Mouse (Mus musculus) midbrain, postnatal 0 days (tissue): Measurements from ENCODE around the gene Mansc1. TPM values are rescaled to one million over a fixed set of nuclear protein-coding genes. Genes with fewer than 3 reads are reported as not detected.
A peak's percentile ranks its signal among the peaks of the same experiment; 100 is the strongest.

Source experiments
- ATAC-seq: fragments of 200-750 bp; cut with Nextera tagmentation; 2 replicates; pipeline ENCODE4 v1.8.0; 2017; ENCODE audit warnings: moderate number of reproducible peaks, mild to moderate bottlenecking, moderate TSS enrichment, moderate library complexity; ENCODE audit not compliant: low FRiP score
- DNase-seq: peaks from one replicate; pipeline ENCODE4 v3.0.0-alpha.2; 2015; ENCODE audit warnings: low spot score
- H3K27ac ChIP-seq: fragments of 300-500 bp; sonication (generic); 2 replicates; pipeline ENCODE4 v1.5.1; 2014; ENCODE audit warnings: low read depth, mild to moderate bottlenecking, low read length, mixed read lengths
- H3K27me3 ChIP-seq: fragments of 300-500 bp; sonication (generic); 2 replicates; pipeline ENCODE4 v1.6.1; 2014; ENCODE audit warnings: low read length, control low read depth, mixed read lengths; ENCODE audit not compliant: insufficient read depth
- H3K36me3 ChIP-seq: fragments of 300-500 bp; sonication (generic); 2 replicates; pipeline ENCODE4 v1.6.1; 2014; ENCODE audit warnings: low read length, control low read depth, mixed read lengths; ENCODE audit not compliant: insufficient read depth
- H3K4me1 ChIP-seq: fragments of 300-500 bp; sonication (generic); 2 replicates; pipeline ENCODE4 v1.6.1; 2014; ENCODE audit warnings: mild to moderate bottlenecking, control low read depth, antibody characterized with exemption, low read length, mixed read lengths; ENCODE audit not compliant: insufficient read depth
- H3K4me2 ChIP-seq: fragments of 300-500 bp; sonication (generic); 2 replicates; pipeline ENCODE4 v1.6.1; 2014; ENCODE audit warnings: low read depth, mild to moderate bottlenecking, low read length, mixed read lengths; ENCODE audit not compliant: poor library complexity, severe bottlenecking
- H3K4me3 ChIP-seq: fragments of 300-500 bp; sonication (generic); 2 replicates; pipeline ENCODE4 v1.5.1; 2014; ENCODE audit warnings: low read depth, mild to moderate bottlenecking, low read length, moderate library complexity
- H3K9ac ChIP-seq: fragments of 300-500 bp; sonication (generic); replicated peaks from 2 replicates; pipeline ENCODE4 v1.6.1; 2014; ENCODE audit warnings: mild to moderate bottlenecking, low read length, moderate library complexity, mixed read lengths; ENCODE audit not compliant: poor library complexity, severe bottlenecking
- H3K9me3 ChIP-seq: fragments of 300-500 bp; sonication (generic); 2 replicates; pipeline ENCODE4 v1.6.1; 2016; ENCODE audit warnings: low read length, control low read depth
- CTCF ChIP-seq: IDR thresholded peaks from 2 replicates; pipeline ENCODE4 v1.5.1; 2016; ENCODE audit warnings: antibody characterized with exemption, mild to moderate bottlenecking
- WGBS: fragments of 180-500 bp; shearing (Covaris S2); extraction: QIAGEN DNeasy Blood & Tissue Kit; methylation state at CpG from one replicate; pipeline ENCODE4 v1.1.7; 2014; 5-methylcytosine and 5-hydroxymethylcytosine counted together
- polyA plus RNA-seq: library from polyadenylated mRNA; unstranded; fragments of >200 nt; fragmentation: Nextera tagmentation; extraction: Ambion mirVana; gene quantifications from 2 replicates; pipeline ENCODE4 v1.2.1, GENCODE M21; 2015
- total RNA-seq: library from RNA; depleted of rRNA; stranded (reverse); fragments of >200 nt; gene quantifications from 2 replicates; pipeline ENCODE4 v1.2.3, GENCODE M21; 2014

Mansc1 gene
- total and polyA plus RNA-seq, 2 experiments from 2014 or later: 1.6 to 2.8 TPM

GRCm38 (mm10) chr6:134610380-134610779, 21.9 kb downstream of the Mansc1 start:
- TF ChIP-seq CTCF: no peak
- Histone ChIP-seq H3K4me2 (no peak overlapping the region), H3K36me3 (no peaks in the 10 kb centered on the region), H3K27ac (no peak overlapping the region), H3K9ac (no peak overlapping the region), H3K4me1 (no peaks in the 10 kb centered on the region), H3K9me3 (no peaks in the 10 kb centered on the region), H3K27me3 (no peaks in the 10 kb centered on the region), H3K4me3 (no peak overlapping the region)
- WGBS: 89% methylated on average over 9 of the region's 9 CpGs
- no peak for DNase-seq
- ATAC-seq: no peak

GRCm38 (mm10) chr6:134606949-134607746, 25.1 kb downstream of the Mansc1 start:
- H3K4me3 ChIP-seq: no peak overlapping the region
- H3K9ac ChIP-seq: no peak overlapping the region
- no peaks in the 10 kb centered on the region for H3K36me3 ChIP-seq
- no peak overlapping the region for H3K4me2 ChIP-seq
- no peaks in the 10 kb centered on the region for H3K27me3 ChIP-seq
- WGBS: 45% methylated on average over 9 of the region's 9 CpGs
- TF ChIP-seq CTCF: peak; percentile 79
- ATAC-seq: peak; percentile 52
- no peaks in the 10 kb centered on the region for H3K4me1 ChIP-seq
- DNase-seq: peak; percentile 63
- no peak overlapping the region for H3K27ac ChIP-seq
- H3K9me3 ChIP-seq: no peaks in the 10 kb centered on the region

GRCm38 (mm10) chr6:134606540-134606939, 25.7 kb downstream of the Mansc1 start:
- Histone ChIP-seq H3K4me2 (no peak overlapping the region), H3K27me3 (no peaks in the 10 kb centered on the region), H3K36me3 (no peaks in the 10 kb centered on the region), H3K4me1 (no peaks in the 10 kb centered on the region), H3K9me3 (no peaks in the 10 kb centered on the region), H3K27ac (no peak overlapping the region), H3K9ac (no peak overlapping the region), H3K4me3 (no peak overlapping the region)
- DNase-seq: no peak
- WGBS: 84% methylated on average over 6 of the region's 6 CpGs
- no peak for ATAC-seq
- no peak for TF ChIP-seq CTCF

- Histone ChIP-seq H3K27ac (no peak overlapping the region), H3K4me2 (no peak overlapping the region), H3K27me3 (no peaks in the 10 kb centered on the region), H3K9ac (no peak overlapping the region), H3K4me3 (no peak overlapping the region), H3K9me3 (no peaks in the 10 kb centered on the region), H3K4me1 (no peaks in the 10 kb centered on the region), H3K36me3 (no peaks in the 10 kb centered on the region)
- 90% methylated on average over 3 of the region's 3 CpGs for WGBS
- no peak for ATAC-seq
- no peak for TF ChIP-seq CTCF
- DNase-seq: no peak
These were observed 27.1 kb downstream of the Mansc1 start for GRCm38 (mm10) chr6:134605196-134605595.

- no peaks in the 10 kb centered on the region for H3K4me1 ChIP-seq
- ATAC-seq: no peak
- no peak overlapping the region for H3K9ac ChIP-seq
- H3K4me3 ChIP-seq: no peak overlapping the region
- DNase-seq: no peak
- no peaks in the 10 kb centered on the region for H3K27me3 ChIP-seq
- TF ChIP-seq CTCF: no peak
- no peak overlapping the region for H3K4me2 ChIP-seq
- 55% methylated on average over 10 of the region's 10 CpGs for WGBS
- no peaks in the 10 kb centered on the region for H3K9me3 ChIP-seq
- no peaks in the 10 kb centered on the region for H3K36me3 ChIP-seq
- H3K27ac ChIP-seq: no peak overlapping the region
These were observed 29.8 kb downstream of the Mansc1 start for GRCm38 (mm10) chr6:134602371-134603003.

DNA sequence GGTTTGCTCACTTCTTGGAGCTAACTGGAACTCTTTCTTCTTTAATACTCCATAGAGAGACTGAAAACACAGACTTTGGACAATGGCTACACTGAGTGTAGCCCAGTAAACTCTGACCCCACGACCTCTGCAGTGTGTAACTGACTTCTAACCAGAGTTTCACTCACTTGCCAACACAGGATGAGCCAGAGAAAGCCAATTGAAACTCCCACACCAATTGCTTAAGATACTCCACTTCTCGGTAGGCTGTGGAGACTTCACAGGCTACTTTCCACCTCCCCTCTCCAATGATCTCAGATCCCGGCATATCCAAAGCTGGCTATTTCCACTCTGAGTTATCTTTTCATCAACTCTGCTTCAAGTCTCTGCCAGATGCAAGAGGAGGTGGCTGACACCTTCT, 30.5 kb downstream of the Mansc1 start:
- no peaks in the 10 kb centered on the region for H3K4me1 ChIP-seq
- WGBS: 55% methylated on average over 3 of the region's 3 CpGs

More for the DNA sequence above, 30.5 kb downstream of the Mansc1 start:
- H3K9ac ChIP-seq: no peak overlapping the region
- no peaks in the 10 kb centered on the region for H3K36me3 ChIP-seq
- no peaks in the 10 kb centered on the region for H3K9me3 ChIP-seq
- H3K4me2 ChIP-seq: no peak overlapping the region
- no peak overlapping the region for H3K4me3 ChIP-seq
- H3K27me3 ChIP-seq: no peaks in the 10 kb centered on the region
- ATAC-seq: no peak
- DNase-seq: no peak
- TF ChIP-seq CTCF: no peak
- no peak overlapping the region for H3K27ac ChIP-seq
